Mouse (Mus musculus) lung, postnatal 0 days (tissue): Measurements from ENCODE around the gene Ghrh.

ENCODE experiments used
- CTCF ChIP-seq: IDR thresholded peaks from 2 replicates; pipeline ENCODE4 v1.5.1; 2016; ENCODE audit warnings: antibody characterized with exemption, mild to moderate bottlenecking
- EP300 ChIP-seq: IDR thresholded peaks from 2 replicates; pipeline ENCODE4 v1.6.1; 2016; ENCODE audit warnings: antibody characterized with exemption, mild to moderate bottlenecking, control low read depth

- no peak for TF ChIP-seq CTCF
- no peak for TF ChIP-seq EP300
These were observed 27.7 kb upstream of the Ghrh start for GRCm38 (mm10) chr2:157375051-157375450.
